Mouse (Mus musculus): ENCODE data around the gene Tdp2. TPM values are rescaled to one million over a fixed set of nuclear protein-coding genes. Genes with fewer than 3 reads are reported as not detected.

Gene Tdp2
- polyA plus RNA-seq, 1 experiment, result 5.4 TPM

- no peak for TF ChIP-seq SRF (IDR thresholded peaks at IDR 0.05; ENCODE audit: control insufficient read depth, insufficient read length, low read depth)
- no peak for TF ChIP-seq CEBPB (IDR thresholded peaks at IDR 0.05; ENCODE audit: insufficient read depth, poor library complexity, severe bottlenecking)
- no peak for TF ChIP-seq MYOG (IDR thresholded peaks at IDR 0.05; ENCODE audit: control insufficient read depth in 1 of 3, insufficient read depth in 1 of 3, insufficient read length in 2 of 3, low read depth in 2 of 3)
- TF ChIP-seq REST (IDR thresholded peaks at IDR 0.05; ENCODE audit: insufficient read depth, insufficient read length), result no peak
- TF ChIP-seq E2F4 (IDR thresholded peaks at IDR 0.05; ENCODE audit: insufficient read depth), result no peak
- no peak for TF ChIP-seq TCF3 (IDR thresholded peaks at IDR 0.05; ENCODE audit: insufficient read length, low read depth)
- no peak for TF ChIP-seq POLR2AphosphoS2 (IDR thresholded peaks at IDR 0.05; ENCODE audit: insufficient read length, low read depth)
- no peak for TF ChIP-seq MAX (IDR thresholded peaks at IDR 0.05; ENCODE audit: low read depth)
- no peak for TF ChIP-seq POLR2A (IDR thresholded peaks at IDR 0.05; ENCODE audit: insufficient read length, low read depth)
- no peak for TF ChIP-seq TCF12 (IDR thresholded peaks at IDR 0.05; ENCODE audit: insufficient read depth, poor library complexity, severe bottlenecking)
- no peak for TF ChIP-seq USF1 (IDR thresholded peaks at IDR 0.05; ENCODE audit: low read depth)
- no peak for TF ChIP-seq MYOD1 (IDR thresholded peaks at IDR 0.05; ENCODE audit: control insufficient read depth in 1 of 3, insufficient read length in 2 of 3, low read depth in 2 of 3)
- Histone ChIP-seq H3K4me2 (ENCODE audit: low read depth) (no peak overlapping the region), H3ac (ENCODE audit: control insufficient read depth, insufficient read length) (no peak overlapping the region), H3K79me2 (ENCODE audit: control insufficient read depth, insufficient read depth) (no peaks in the 10 kb centered on the region), H3K27me3 (ENCODE audit: control insufficient read depth, insufficient read depth, insufficient read length) (no peaks in the 10 kb centered on the region), H3K4me3 (no peak overlapping the region), H3K36me3 (ENCODE audit: control insufficient read depth, insufficient read depth) (no peaks in the 10 kb centered on the region)
These were observed 35.2 kb downstream of the Tdp2 start for GRCm38 (mm10) chr13:24866430-24867402.

DNA sequence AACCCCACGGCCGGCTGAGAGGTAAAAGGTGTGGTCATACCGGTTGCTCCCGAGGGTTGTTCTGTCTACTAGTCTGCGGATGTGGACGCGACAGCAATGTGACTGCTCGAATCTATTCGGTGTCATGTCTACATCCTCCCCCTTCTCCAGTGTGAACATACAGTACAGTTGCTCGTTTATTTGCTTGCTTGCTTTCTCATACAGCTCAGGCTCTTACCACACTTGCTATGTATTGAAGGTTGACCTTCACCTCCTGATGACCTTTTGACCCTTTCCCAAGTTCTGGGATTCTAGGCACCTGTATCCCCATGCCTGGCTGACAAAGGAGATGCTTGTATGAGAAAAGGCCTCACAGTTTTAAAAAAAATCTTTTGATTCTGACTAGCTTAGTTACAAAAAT, 36.3 kb downstream of the Tdp2 start:
- no peak overlapping the region for H3K4me3 ChIP-seq
- H3K36me3 ChIP-seq (ENCODE audit: control insufficient read depth, insufficient read depth), result no peaks in the 10 kb centered on the region
- no peaks in the 10 kb centered on the region for H3K79me2 ChIP-seq (ENCODE audit: control insufficient read depth, insufficient read depth)
- TF ChIP-seq CEBPB (IDR thresholded peaks at IDR 0.05; ENCODE audit: insufficient read depth, poor library complexity, severe bottlenecking), result no peak
- no peak for TF ChIP-seq POLR2AphosphoS2 (IDR thresholded peaks at IDR 0.05; ENCODE audit: insufficient read length, low read depth)
- TF ChIP-seq MAX (IDR thresholded peaks at IDR 0.05; ENCODE audit: low read depth), result no peak
- no peak for TF ChIP-seq SRF (IDR thresholded peaks at IDR 0.05; ENCODE audit: control insufficient read depth, insufficient read length, low read depth)
- TF ChIP-seq TCF3 (IDR thresholded peaks at IDR 0.05; ENCODE audit: insufficient read length, low read depth), result no peak
- no peak for TF ChIP-seq MYOD1 (IDR thresholded peaks at IDR 0.05; ENCODE audit: control insufficient read depth in 1 of 3, insufficient read length in 2 of 3, low read depth in 2 of 3)
- no peak for TF ChIP-seq TCF12 (IDR thresholded peaks at IDR 0.05; ENCODE audit: insufficient read depth, poor library complexity, severe bottlenecking)
- no peak for TF ChIP-seq MYOG (IDR thresholded peaks at IDR 0.05; ENCODE audit: control insufficient read depth in 1 of 3, insufficient read depth in 1 of 3, insufficient read length in 2 of 3, low read depth in 2 of 3)
- TF ChIP-seq REST (IDR thresholded peaks at IDR 0.05; ENCODE audit: insufficient read depth, insufficient read length), result no peak
- no peak for TF ChIP-seq POLR2A (IDR thresholded peaks at IDR 0.05; ENCODE audit: insufficient read length, low read depth)
- TF ChIP-seq USF1 (IDR thresholded peaks at IDR 0.05; ENCODE audit: low read depth), result no peak
- TF ChIP-seq E2F4 (IDR thresholded peaks at IDR 0.05; ENCODE audit: insufficient read depth), result no peak
- H3ac ChIP-seq (ENCODE audit: control insufficient read depth, insufficient read length), result no peak overlapping the region
- no peak overlapping the region for H3K4me2 ChIP-seq (ENCODE audit: low read depth)
- no peaks in the 10 kb centered on the region for H3K27me3 ChIP-seq (ENCODE audit: control insufficient read depth, insufficient read depth, insufficient read length)

- H3K36me3 ChIP-seq (ENCODE audit: control insufficient read depth, insufficient read depth), result no peaks in the 10 kb centered on the region
- H3K4me3 ChIP-seq, result no peak overlapping the region
- no peaks in the 10 kb centered on the region for H3K79me2 ChIP-seq (ENCODE audit: control insufficient read depth, insufficient read depth)
- H3ac ChIP-seq (ENCODE audit: control insufficient read depth, insufficient read length), result no peak overlapping the region
- no peak overlapping the region for H3K4me2 ChIP-seq (ENCODE audit: low read depth)
- H3K27me3 ChIP-seq (ENCODE audit: control insufficient read depth, insufficient read depth, insufficient read length), result no peaks in the 10 kb centered on the region
- TF ChIP-seq MYOG (IDR thresholded peaks at IDR 0.05; ENCODE audit: control insufficient read depth in 1 of 3, insufficient read depth in 1 of 3, insufficient read length in 2 of 3, low read depth in 2 of 3), result no peak
- TF ChIP-seq POLR2A (IDR thresholded peaks at IDR 0.05; ENCODE audit: insufficient read length, low read depth), result no peak
- TF ChIP-seq TCF12 (IDR thresholded peaks at IDR 0.05; ENCODE audit: insufficient read depth, poor library complexity, severe bottlenecking), result no peak
- TF ChIP-seq MYOD1 (IDR thresholded peaks at IDR 0.05; ENCODE audit: control insufficient read depth in 1 of 3, insufficient read length in 2 of 3, low read depth in 2 of 3), result no peak
- TF ChIP-seq TCF3 (IDR thresholded peaks at IDR 0.05; ENCODE audit: insufficient read length, low read depth), result no peak
- no peak for TF ChIP-seq POLR2AphosphoS2 (IDR thresholded peaks at IDR 0.05; ENCODE audit: insufficient read length, low read depth)
- TF ChIP-seq SRF (IDR thresholded peaks at IDR 0.05; ENCODE audit: control insufficient read depth, insufficient read length, low read depth), result no peak
- no peak for TF ChIP-seq USF1 (IDR thresholded peaks at IDR 0.05; ENCODE audit: low read depth)
- no peak for TF ChIP-seq MAX (IDR thresholded peaks at IDR 0.05; ENCODE audit: low read depth)
- no peak for TF ChIP-seq CEBPB (IDR thresholded peaks at IDR 0.05; ENCODE audit: insufficient read depth, poor library complexity, severe bottlenecking)
- no peak for TF ChIP-seq E2F4 (IDR thresholded peaks at IDR 0.05; ENCODE audit: insufficient read depth)
- TF ChIP-seq REST (IDR thresholded peaks at IDR 0.05; ENCODE audit: insufficient read depth, insufficient read length), result no peak
These were observed 36.8 kb downstream of the Tdp2 start for GRCm38 (mm10) chr13:24868233-24868632.

GRCm38 (mm10) chr13:24879359-24880040, 48.0 kb downstream of the Tdp2 start:
- no peaks in the 10 kb centered on the region for H3K27me3 ChIP-seq (ENCODE audit: control insufficient read depth, insufficient read depth, insufficient read length)
- no peak overlapping the region for H3K4me3 ChIP-seq
- H3K79me2 ChIP-seq (ENCODE audit: control insufficient read depth, insufficient read depth), result no peaks in the 10 kb centered on the region
- H3K36me3 ChIP-seq (ENCODE audit: control insufficient read depth, insufficient read depth), result no peaks in the 10 kb centered on the region
- TF ChIP-seq MYOG (IDR thresholded peaks at IDR 0.05; ENCODE audit: control insufficient read depth in 1 of 3, insufficient read depth in 1 of 3, insufficient read length in 2 of 3, low read depth in 2 of 3) (no peak), TCF12 (IDR thresholded peaks at IDR 0.05; ENCODE audit: insufficient read depth, poor library complexity, severe bottlenecking) (no peak), CEBPB (IDR thresholded peaks at IDR 0.05; ENCODE audit: insufficient read depth, poor library complexity, severe bottlenecking) (no peak), USF1 (IDR thresholded peaks at IDR 0.05; ENCODE audit: low read depth) (no peak), MYOD1 (IDR thresholded peaks at IDR 0.05; ENCODE audit: control insufficient read depth in 1 of 3, insufficient read length in 2 of 3, low read depth in 2 of 3) (no peak), SRF (IDR thresholded peaks at IDR 0.05; ENCODE audit: control insufficient read depth, insufficient read length, low read depth) (no peak), TCF3 (IDR thresholded peaks at IDR 0.05; ENCODE audit: insufficient read length, low read depth) (no peak), REST (IDR thresholded peaks at IDR 0.05; ENCODE audit: insufficient read depth, insufficient read length) (no peak), MAX (IDR thresholded peaks at IDR 0.05; ENCODE audit: low read depth) (no peak), POLR2AphosphoS2 (IDR thresholded peaks at IDR 0.05; ENCODE audit: insufficient read length, low read depth) (no peak), E2F4 (IDR thresholded peaks at IDR 0.05; ENCODE audit: insufficient read depth) (no peak), POLR2A (IDR thresholded peaks at IDR 0.05; ENCODE audit: insufficient read length, low read depth) (no peak)
- no peak overlapping the region for H3K4me2 ChIP-seq (ENCODE audit: low read depth)
- no peak overlapping the region for H3ac ChIP-seq (ENCODE audit: control insufficient read depth, insufficient read length)

All from myocyte (in vitro differentiated cells).